28 mouse cellular contexts compared by ENCODE assay signal in the genomic region with DNA sequence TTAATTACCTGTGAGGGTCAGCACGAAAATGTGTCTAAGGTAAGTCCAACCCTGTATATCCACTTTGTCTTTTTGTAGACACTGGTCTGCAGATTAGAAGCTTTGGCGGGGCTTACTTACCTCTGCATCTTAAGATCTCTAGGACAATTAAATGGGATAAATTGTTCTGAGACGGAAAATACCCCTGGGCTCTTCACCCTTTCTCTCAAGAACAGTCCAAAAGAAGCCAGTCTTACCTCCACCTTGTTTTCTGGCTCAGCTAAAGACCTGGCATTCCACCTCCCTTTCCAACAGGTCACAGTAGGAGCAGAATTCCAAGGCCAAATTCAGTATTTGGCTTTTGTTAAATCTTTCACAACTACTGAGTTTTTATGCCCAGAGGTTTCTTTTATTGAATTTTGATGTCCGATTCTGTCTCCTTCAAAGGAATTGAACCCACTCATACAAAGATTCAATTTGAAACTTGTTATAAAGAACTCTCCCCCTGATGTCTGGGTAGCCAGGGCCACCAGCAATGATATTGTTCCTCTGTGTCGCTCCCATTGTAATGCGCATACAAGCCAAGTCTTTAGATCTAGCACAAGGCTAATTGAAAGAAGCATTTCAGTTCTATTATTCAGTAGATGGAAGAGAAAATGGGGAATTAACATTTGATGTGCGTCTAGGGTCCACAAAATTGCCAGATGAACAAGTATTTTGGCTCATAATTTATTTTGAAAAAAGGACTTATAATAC.
A peak's percentile ranks its signal among the peaks of the same experiment; 100 is the strongest.
DNase-seq lines count a peak whose midpoint lies in the region; ATAC-seq and TF ChIP-seq lines count a peak whose summit lies in the region.
"Had no signal": no experiment of that assay in that cellular context is flagged by ENCODE, and none has a peak within 500 bp of the region (broad histone marks: within the 10 kb centered on the region; RNA-seq: fewer than 3 reads in every experiment).

No protein-coding gene starts in this region.

- no peak overlapping the region for H3K4me3 ChIP-seq in liver, adult 2 months (ENCODE audit: insufficient read depth, low read depth, low read length)
- no peak overlapping the region for H3K4me3 ChIP-seq in liver, postnatal 0 days (ENCODE audit: low read depth, low read length)
- H3K4me3 ChIP-seq: gastrocnemius, adult 2 months; heart, adult 2 months; heart, embryonic 10.5 days; heart, embryonic 13.5 days had no signal

- no peaks in the 10 kb centered on the region for H3K9me3 ChIP-seq in liver, postnatal 0 days (ENCODE audit: low read length)
- H3K9me3 ChIP-seq: G1E; heart, embryonic 10.5 days; heart, embryonic 13.5 days had no signal

- 86% methylated on average over 7 of the region's 7 CpGs for WGBS in liver, adult 2 months
- WGBS in liver, postnatal 0 days (ENCODE audit: insufficient replicate concordance), result 81% methylated on average over 7 of the region's 7 CpGs

- no peak for TF ChIP-seq POLR2A in liver, adult 2 months (IDR thresholded peaks at IDR 0.05; ENCODE audit: extremely low read depth, insufficient read depth, low read length)

- no peaks in the 10 kb centered on the region for H3K27me3 ChIP-seq in liver, adult 2 months (ENCODE audit: control insufficient read depth, insufficient read depth, low read length)
- no peaks in the 10 kb centered on the region for H3K27me3 ChIP-seq in liver, postnatal 0 days (ENCODE audit: insufficient read depth, low read length)
- H3K27me3 ChIP-seq: heart, embryonic 13.5 days had no signal

- no peak for ATAC-seq in liver, postnatal 0 days
- ATAC-seq in erythroblast, adult 5-6 weeks (replicated peaks; ENCODE audit: low FRiP score, poor library complexity, severe bottlenecking), result no peak
- ATAC-seq: CD4-positive, CD25-positive, alpha-beta regulatory T cell, adult 4 months; forebrain, embryonic 14.5 days; forebrain, postnatal 0 days; hindbrain, postnatal 0 days; inflammation-experienced regulatory T-cells, adult 6 months; intestine, embryonic 16.5 days had no signal

- H3K27ac ChIP-seq in liver, adult 2 months (replicated peaks; ENCODE audit: insufficient read depth, low read depth, low read length), result no peak overlapping the region
- H3K27ac ChIP-seq in liver, postnatal 0 days (ENCODE audit: low read depth), result no peak overlapping the region
- H3K27ac ChIP-seq: gastrocnemius, adult 2 months; heart, adult 2 months; heart, embryonic 10.5 days; heart, embryonic 13.5 days; hindbrain, embryonic 14.5 days; hindbrain, postnatal 0 days had no signal

- no peaks in the 10 kb centered on the region for H3K36me3 ChIP-seq in liver, adult 2 months (ENCODE audit: control insufficient read depth, insufficient read depth, low read length)
- H3K36me3 ChIP-seq in liver, postnatal 0 days (replicated peaks; ENCODE audit: insufficient read depth, low read length), result no peaks in the 10 kb centered on the region
- H3K36me3 ChIP-seq: G1E; heart, embryonic 10.5 days; heart, embryonic 13.5 days had no signal

- no peaks in the 10 kb centered on the region for H3K79me2 ChIP-seq in liver, adult 2 months (ENCODE audit: control insufficient read depth, insufficient read depth, low read length)

- no peak for TF ChIP-seq EP300 in liver, postnatal 0 days (IDR thresholded peaks at IDR 0.05; ENCODE audit: low read depth)

- no peak for TF ChIP-seq CTCF in liver, adult 2 months (IDR thresholded peaks at IDR 0.05; ENCODE audit: low read depth, low read length)
- no peak for TF ChIP-seq CTCF in liver, postnatal 0 days (IDR thresholded peaks at IDR 0.05; ENCODE audit: low read depth)

- no peaks in the 10 kb centered on the region; the same call in 1 of the 2 replicates for H3K4me1 ChIP-seq in liver, adult 2 months (ENCODE audit: control insufficient read depth, insufficient read depth, low read length)
- peaks cover 5% of the 10 kb centered on the region; the same call in 1 of the 2 replicates for H3K4me1 ChIP-seq in liver, postnatal 0 days (ENCODE audit: insufficient read depth)
- H3K4me1 ChIP-seq: heart, embryonic 10.5 days; heart, embryonic 13.5 days had no signal

- DNase-seq in liver, adult 2 months (ENCODE audit: extremely low read depth, low read depth, low spot score), result peak; percentile 32
- no peak for DNase-seq in liver, postnatal 0 days
- DNase-seq in R1 (ENCODE audit: low read depth, low spot score) (peak; percentile 20), MN1 (ENCODE audit: low spot score) (no peak)
- DNase-seq in fat pad, adult 2 months (ENCODE audit: extremely low read depth, low read depth, low spot score), result peak; percentile 67
- DNase-seq: adrenal gland, postnatal 10 days; adrenal gland, postnatal 36 days; cerebellum, adult 2 months; cerebellum, adult 9-11 months; cerebellum, postnatal 36 days; embryo, embryonic 11 days; forebrain, postnatal 0 days; gastrocnemius, adult 2 months; gastrocnemius, postnatal 25 days; heart, adult 2 months; heart, postnatal 14 days; heart, postnatal 4 days; kidney, adult 18-20 months had no signal

- H3K4me2 ChIP-seq in liver, postnatal 0 days (ENCODE audit: low read depth, low read length), result no peak overlapping the region
- H3K4me2 ChIP-seq: heart, embryonic 13.5 days; hindbrain, embryonic 14.5 days had no signal

- no peak overlapping the region for H3K9ac ChIP-seq in liver, adult 2 months (ENCODE audit: low read depth, low read length)
- H3K9ac ChIP-seq in liver, postnatal 0 days (replicated peaks), result no peak overlapping the region
- H3K9ac ChIP-seq: forebrain, postnatal 0 days; heart, embryonic 13.5 days; hindbrain, embryonic 14.5 days had no signal

Comparison
In these comparisons a context has a peak if more than half of its experiments do, and no peak if none do; other contexts are left out.
1. DNase-seq: peak in liver, adult 2 months (single experiment), R1 (single experiment) and fat pad, adult 2 months (single experiment); none in liver, postnatal 0 days (single experiment) and MN1 (single experiment).